Mouse (Mus musculus) spleen, postnatal 10 days (tissue): ENCODE data around the gene Tead4.
"Not testable (repeated sequence)": the region's sequence is repeated elsewhere in the genome, so short reads cannot be mapped to it uniquely, and the experiment has no call there.

Experiments used
- DNase-seq, 2 experiments: peaks; one replicate each; pipeline ENCODE4 v3.0.0; 2021 to 2022; ENCODE audit warnings: low spot score in 2 of 2

The Tead4 gene

DNA sequence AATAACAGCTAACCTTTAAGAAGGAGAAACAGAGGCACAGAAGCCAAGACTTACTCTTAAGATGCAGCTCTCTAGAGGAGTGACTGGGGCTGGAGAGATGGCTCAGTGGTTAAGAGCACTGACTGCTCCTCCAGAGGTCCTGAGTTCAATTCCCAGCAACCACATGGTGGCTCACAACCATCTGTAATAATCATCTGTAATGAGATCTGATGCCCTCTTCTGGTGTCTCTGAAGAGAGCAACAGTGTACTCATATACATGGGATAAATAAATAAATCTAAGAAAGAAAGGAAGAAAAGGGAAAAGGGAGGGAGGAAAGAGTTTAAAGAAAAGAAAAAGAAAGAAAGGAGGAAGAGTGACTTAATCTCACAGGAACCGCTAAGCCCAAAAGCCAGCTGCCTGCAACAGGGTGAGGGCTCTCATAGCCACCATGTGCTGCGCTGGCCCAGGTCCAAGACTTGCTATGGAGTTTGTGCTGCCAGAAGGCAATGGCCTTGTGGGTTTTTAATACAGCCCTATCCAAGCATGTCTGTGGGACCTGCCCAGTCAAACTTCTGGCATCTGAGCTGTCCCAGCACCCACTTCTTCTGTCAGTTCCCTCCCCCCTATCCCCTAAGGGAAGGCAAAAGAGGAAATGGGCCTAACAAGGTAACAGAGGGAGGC, 63.4 kb downstream of the Tead4 start:
- no peak for DNase-seq

- DNase-seq: no peak
Observed at GRCm38 (mm10) chr6:128236581-128236980, 64.0 kb downstream of the Tead4 start.

- no peak for DNase-seq
Observed at GRCm38 (mm10) chr6:128234206-128234605, 66.4 kb downstream of the Tead4 start.

DNA sequence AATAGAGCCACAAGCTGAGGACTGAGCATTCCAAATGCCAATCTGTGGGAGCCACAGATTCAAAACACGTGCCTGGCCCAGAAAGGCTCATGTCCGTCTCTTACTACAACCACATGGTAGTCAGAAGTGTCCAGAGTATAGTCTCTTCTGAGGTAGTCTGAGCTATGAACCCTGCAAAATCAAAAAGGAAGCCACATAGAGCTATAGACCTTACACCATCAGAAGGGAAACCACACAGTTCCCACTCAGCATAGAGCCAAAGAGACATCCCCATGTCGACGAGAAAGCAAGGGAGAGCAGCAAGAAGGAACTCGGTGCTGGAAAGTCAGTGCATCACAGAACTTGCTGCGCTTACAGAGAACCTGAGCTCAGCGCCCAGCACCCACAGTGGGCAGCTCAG, 68.4 kb downstream of the Tead4 start:
- DNase-seq: no peak

GRCm38 (mm10) chr6:128231741-128232140, 68.9 kb downstream of the Tead4 start:
- DNase-seq: no peak

GRCm38 (mm10) chr6:128227438-128228017, 73.1 kb downstream of the Tead4 start:
- DNase-seq: no peak

- DNase-seq: no peak
Observed at GRCm38 (mm10) chr6:128226941-128227340, 73.7 kb downstream of the Tead4 start.

DNA sequence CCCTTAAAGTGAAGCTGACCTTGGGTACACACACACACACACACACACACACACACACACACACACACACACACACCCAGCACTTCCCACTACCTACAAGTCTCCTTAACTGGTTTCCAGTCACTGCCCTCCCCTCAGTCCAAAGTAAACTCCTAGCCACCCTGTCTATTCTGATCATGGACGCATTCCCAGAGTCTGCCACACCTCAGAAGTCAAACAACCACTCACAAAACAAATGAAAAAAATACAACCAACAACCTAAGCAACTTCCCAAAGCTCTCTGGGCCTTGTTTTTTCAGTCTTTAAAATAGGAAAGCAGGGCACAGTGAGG, 74.8 kb downstream of the Tead4 start:
- DNase-seq: no peak

GRCm38 (mm10) chr6:128225009-128225845, 75.4 kb downstream of the Tead4 start:
- no peak for DNase-seq

GRCm38 (mm10) chr6:128223159-128223558, 77.5 kb downstream of the Tead4 start:
- no peak for DNase-seq

DNA sequence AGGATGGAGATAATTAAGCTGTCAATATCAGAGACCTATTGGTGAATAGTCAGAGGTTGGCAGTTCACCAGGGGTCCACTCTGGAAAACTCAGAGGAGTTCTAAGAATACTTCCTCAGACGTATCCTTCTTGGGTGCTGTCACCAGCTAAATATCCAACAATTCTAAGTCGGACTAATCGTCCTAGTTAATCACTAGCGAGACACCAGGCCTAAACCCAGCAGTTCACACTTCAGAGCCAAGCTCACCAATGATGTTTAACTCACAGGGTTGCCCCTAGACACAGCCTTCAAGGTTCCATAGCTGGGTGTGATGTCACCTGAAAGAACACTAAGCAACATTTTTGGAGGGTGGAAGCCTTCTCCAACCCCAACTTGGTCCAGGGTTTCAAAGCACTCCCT, 85.6 kb downstream of the Tead4 start:
- not testable (repeated sequence) for DNase-seq

DNA sequence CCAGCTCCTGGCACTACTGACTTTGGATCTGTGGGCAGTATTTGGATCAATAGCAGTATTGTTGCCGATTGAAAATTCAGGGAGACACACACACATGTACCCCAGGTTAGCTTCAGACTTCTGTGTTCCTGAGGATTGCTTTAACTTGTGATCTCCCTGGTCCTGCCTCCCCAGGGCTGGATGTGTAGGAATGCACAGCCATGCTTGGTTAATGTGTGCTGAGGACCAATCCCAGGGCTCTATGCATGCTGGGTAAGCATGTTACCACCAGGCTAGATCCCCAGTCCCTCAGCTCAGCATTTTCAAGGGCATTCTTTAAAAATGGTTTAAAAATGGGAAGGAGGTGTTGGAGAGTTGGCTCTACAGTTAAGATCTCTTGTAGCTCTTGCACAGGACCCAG, 91.4 kb downstream of the Tead4 start:
- DNase-seq: not testable (repeated sequence)

- DNase-seq: no peak
Observed at GRCm38 (mm10) chr6:128208491-128209170, 92.0 kb downstream of the Tead4 start.

DNA sequence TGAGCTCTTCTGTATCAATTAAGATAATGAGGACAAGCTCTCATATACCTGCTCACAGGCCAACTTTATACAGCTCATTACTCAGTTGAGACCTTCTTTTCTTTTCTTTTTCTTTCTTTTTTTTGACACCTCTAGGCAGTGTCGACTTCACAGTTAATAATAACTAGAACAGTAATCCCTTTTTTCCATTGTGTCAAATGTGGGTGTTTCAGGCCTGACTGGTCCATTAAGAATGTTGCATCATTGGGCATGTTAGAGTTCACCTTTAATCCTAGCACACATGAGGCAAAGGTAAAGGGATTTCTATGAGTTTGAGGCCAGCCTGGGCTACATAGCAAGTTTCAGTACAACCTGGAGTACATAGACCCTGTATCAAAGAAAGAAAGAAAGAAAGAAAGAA, 97.1 kb downstream of the Tead4 start:
- DNase-seq: no peak

- DNase-seq: peak; percentile 35 to 80
Observed at GRCm38 (mm10) chr6:128200847-128201640, 99.6 kb downstream of the Tead4 start.

DNA sequence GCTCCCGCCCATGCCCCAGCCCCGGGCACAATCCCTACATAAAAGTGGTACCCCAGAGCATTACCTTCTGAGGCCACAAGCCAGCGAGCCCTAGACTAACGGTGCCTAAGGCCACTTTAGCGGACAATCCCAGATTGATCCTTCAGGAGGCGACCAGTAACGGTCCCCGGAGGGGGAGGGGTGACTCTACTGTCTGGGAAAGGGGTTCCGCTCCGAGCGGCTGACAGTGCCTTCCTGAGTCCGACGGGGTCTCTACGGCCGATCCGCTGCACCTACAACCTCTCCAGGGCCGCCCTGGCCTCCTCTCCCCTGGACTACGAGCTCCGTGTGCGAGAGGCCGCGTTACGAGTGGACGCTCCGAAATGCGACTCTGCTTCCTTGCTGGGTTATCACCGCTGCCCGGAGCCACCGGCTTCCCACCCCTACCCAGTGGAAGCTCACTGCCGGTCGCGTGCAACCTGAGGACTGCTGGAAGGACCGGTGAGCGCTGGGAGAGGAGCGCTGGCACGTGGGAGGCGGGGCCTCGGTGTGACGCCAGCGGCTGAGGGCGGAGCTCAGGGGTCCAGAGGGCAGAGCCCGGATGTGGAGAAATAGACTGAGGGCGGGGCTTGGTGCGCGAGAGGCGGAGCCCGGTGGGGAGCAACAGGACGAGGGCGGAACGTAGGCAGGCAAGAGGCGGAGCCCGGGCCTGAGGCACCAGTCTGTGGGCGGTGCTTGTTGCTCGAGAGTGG, 100.3 kb downstream of the Tead4 start:
- peak; percentile 80 to 96 for DNase-seq

DNA sequence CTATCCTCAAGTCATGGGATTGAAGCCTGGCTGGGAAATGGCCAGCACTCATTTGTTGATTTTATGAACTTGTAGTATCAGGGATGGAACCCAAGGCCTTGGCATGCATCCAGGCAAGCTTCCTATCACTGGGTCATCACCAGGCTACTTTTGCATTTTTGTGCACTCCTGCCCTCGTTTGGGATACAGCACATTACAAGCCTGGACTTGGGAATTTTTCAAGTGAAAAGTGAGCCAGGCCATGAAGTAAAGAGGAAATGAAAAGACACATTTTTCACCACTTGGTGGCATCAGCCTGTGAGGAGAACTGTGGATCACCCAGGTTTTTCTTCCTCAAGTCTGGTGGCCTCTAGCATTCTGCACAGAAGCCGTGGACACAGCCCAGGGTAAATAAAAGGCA, 117.1 kb downstream of the Tead4 start:
- DNase-seq: no peak

- DNase-seq: no peak
Observed at GRCm38 (mm10) chr6:128181176-128181575, 119.4 kb downstream of the Tead4 start.

GRCm38 (mm10) chr6:128179651-128180050, 121.0 kb downstream of the Tead4 start:
- DNase-seq: no peak

GRCm38 (mm10) chr6:128179247-128179646, 121.4 kb downstream of the Tead4 start:
- no peak for DNase-seq

DNA sequence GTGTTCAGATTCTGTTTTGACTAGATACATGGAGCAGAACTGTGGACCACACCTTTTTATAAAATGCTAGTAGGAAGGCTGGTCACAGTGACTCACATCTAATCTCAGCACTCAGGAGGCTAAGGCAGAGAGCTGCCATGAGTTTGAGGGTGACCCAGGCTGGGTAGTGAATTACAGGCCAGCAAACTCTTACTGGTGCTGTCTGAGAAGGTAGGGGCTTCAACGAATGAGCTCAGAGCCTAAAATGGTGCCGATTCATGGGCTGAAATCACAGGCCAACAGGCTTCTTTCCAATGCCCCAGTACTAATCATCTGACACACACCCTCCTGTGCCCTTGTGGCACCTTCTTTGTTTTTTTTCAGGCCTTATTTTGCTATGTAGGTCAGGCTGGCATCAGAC, 121.9 kb downstream of the Tead4 start:
- DNase-seq: no peak
